Mouse (Mus musculus) gastrocnemius, adult 2 months (tissue): ENCODE results near the gene Phb2. TPM values are rescaled to one million over a fixed set of nuclear protein-coding genes. Genes with fewer than 3 reads are reported as not detected.
A peak's percentile ranks its signal among the peaks of the same experiment; 100 is the strongest.
"Not testable (repeated sequence)": the region's sequence is repeated elsewhere in the genome, so short reads cannot be mapped to it uniquely, and the experiment has no call there.

Experiments
- DNase-seq: peaks from one replicate; pipeline ENCODE4 v3.0.0; 2022
- H3K27ac ChIP-seq: fragments of 200-600 bp; 2 replicates; pipeline ENCODE4 v1.8.1; 2022; ENCODE audit warnings: mild to moderate bottlenecking
- H3K4me3 ChIP-seq: fragments of 200-600 bp; 2 replicates; pipeline ENCODE4 v1.8.1; 2022; ENCODE audit warnings: mild to moderate bottlenecking, moderate library complexity
- CTCF ChIP-seq: fragments of 200-600 bp; IDR thresholded peaks from 2 replicates; pipeline ENCODE4 v1.8.1; 2022; ENCODE audit warnings: antibody characterized with exemption, mild to moderate bottlenecking, moderate library complexity
- intact Hi-C: fragments of 180-260 bp; cut with DNase I; formaldehyde crosslinking; loops from one replicate; pipeline ENCODE4 v1.15.1; 2025
- total RNA-seq, 2 experiments: library from RNA; stranded (reverse); gene quantifications; 2 replicates each; pipeline ENCODE4 v1.2.3; 2021

Gene Phb2
- total RNA-seq, 2 experiments from 2014 or later: 142 to 184 TPM

DNA sequence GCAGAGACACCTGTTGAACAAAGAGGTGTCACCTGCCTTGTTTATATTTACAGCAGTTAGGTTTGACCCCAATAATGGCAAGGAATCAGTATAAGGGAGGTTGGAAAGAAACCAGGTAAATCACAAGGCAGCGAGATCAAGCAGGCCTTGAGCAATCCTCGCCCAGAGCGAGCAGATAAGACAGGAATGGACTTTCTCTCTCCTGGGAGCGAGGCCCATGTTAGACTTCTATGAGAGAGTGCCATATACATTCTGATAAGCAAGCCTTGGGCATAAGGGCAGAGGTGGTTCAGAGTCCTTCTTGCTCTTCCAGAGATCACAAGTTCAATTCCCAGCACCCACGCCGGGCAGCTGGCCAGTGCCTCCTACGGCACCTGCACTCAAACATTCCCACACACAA lies 33.4 kb upstream of the Phb2 start:
- no peak overlapping the region for H3K27ac ChIP-seq
- DNase-seq: no peak
- no peak for TF ChIP-seq CTCF
- intact Hi-C loops: no loop called here
- no peak overlapping the region for H3K4me3 ChIP-seq

DNA sequence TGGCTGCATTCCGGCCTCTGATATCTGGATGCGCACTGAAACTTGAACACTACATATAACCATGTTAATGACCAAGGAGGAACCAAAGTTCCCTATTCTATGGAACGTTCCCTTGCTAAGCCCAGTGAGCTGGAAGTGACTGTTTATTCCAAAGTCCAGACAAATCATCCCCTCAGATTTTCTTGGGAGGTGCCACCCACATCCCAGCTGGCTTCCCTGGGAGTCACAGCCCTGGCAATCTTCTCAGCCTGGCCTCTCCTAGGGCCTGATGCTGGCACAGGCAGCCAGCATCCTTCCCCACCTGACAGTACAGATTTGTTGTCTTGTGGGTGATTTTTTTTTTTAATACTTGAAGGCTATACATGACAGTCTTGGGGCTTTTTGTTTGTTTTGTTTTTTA lies 32.6 kb upstream of the Phb2 start:
- intact Hi-C loops: no loop called here
- H3K27ac ChIP-seq: no peak overlapping the region
- TF ChIP-seq CTCF: no peak
- no peak for DNase-seq
- H3K4me3 ChIP-seq: no peak overlapping the region

DNA sequence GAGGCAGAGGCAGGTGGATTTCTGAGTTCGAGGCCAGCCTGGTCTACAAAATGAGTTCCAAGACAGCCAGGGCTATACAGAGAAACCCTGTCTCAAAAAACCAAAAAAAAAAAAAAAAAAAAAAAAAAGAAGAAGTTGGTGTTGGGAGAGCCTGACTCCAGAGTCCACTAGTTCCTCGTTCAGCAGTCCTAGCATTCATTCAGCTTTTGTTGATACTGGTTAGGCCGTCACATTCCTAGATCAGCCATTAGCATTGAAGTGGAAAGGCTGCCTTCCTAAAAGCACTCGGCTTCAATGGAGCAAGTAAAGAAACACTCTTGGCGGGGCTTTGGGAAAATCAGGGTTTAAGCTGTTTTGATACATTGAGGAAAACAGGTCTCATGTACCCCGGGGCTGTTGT lies 29.8 kb upstream of the Phb2 start:
- H3K4me3 ChIP-seq, H3K27ac ChIP-seq, intact Hi-C loops, DNase-seq: not testable (repeated sequence)

DNA sequence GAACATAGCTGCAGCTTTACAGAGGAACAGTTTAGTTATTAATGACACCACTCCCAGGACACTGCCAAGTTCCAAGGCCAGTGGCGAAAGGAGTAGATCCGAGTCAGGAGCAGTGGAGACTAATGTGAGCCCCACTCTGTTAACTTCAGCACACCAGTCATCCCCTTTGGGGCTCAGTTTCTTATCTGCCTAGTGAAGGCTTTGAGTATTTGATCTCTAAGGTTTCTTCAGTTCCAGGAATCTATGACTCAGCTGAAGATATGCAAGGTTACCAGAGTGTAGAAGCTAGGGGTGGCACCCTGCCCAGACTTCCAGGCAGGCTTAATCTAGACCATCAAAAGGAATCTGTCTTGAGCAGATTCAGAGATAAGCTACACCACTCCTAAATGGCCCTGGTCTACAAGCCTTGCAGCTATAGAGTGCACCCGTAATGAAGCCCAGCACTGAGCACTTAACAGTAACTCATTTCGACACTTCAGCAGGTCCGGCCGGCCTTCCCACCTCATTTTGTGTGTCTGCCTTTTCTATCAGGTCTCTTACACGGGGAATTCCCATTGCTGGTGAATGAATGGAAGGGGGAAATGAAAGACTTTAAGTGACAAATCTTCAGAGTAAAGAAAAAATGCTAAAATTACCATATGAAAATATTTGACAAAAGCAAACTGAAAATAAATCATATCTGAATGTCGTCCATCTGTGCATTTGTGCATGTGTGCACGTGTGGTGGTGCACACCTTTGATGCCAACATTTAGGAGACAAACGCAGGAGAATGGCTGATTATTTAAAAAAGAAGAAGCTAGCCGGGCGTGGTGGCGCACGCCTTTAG lies 28.3 kb upstream of the Phb2 start:
- intact Hi-C loops: no loop called here
- peak; percentile 74 for DNase-seq
- no peak overlapping the region; the same call in 1 of the 2 replicates for H3K4me3 ChIP-seq
- peak overlapping the region; percentile 55 for H3K27ac ChIP-seq
- no peak for TF ChIP-seq CTCF

DNA sequence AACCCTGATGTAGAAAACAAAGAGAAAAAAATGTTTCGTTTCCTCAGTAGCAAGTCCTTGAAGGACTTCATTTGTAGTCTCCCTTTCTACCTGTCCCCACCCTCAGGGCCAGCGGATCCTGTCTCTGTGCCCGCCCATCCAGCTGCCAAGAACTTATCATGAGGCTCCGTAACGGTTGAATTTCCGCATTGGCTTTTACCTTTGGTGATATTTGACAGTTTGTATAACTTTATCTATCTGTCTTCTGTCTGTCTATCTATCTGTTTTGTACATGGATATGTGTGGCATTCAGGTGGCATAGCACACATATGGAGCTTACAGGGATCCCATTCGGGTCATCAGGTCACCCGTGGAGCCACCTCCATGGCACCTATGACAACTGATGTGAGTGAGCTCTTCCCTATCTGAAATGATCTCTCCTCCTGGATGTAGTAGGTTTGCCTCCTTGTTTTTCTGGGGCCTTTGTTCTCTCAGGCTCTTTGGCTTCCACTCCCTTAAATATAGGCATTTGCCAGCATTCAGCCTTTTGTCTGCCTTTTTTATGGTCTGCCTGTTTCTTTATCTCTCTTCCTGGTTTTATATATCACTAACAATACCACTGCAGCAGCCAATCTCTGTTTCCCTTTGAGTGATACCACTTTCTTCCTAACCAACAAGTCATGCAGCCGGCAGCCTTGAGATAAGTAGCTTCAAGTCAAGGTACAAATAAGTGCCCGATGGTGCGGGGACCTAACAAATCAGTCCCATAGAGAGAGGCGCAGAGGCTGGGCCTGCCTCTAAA lies 26.3 kb upstream of the Phb2 start:
- H3K4me3 ChIP-seq: no peak overlapping the region
- TF ChIP-seq CTCF: no peak
- intact Hi-C loops: no loop called here
- no peak for DNase-seq
- H3K27ac ChIP-seq: no peak overlapping the region

DNA sequence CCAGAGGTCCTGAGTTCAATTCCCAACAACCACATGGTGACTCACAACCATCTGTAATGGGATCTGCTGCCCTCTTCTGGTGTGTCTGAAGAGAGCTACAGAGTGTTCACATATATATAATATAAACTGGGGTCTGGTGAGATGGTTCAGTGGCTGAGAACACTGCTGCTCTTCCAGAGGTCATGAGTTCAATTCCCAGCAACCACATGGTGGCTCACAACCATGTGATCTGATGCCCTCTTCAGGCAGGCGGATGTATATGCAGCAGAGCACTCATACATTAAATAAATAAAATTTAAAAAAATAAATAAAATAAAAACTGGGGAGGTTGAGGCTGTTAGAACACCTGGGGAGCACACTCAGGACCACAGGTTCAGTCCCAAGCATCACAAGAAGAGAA lies 25.5 kb upstream of the Phb2 start:
- H3K4me3 ChIP-seq, DNase-seq, H3K27ac ChIP-seq, intact Hi-C loops: not testable (repeated sequence)
- TF ChIP-seq CTCF: peak; percentile 29

DNA sequence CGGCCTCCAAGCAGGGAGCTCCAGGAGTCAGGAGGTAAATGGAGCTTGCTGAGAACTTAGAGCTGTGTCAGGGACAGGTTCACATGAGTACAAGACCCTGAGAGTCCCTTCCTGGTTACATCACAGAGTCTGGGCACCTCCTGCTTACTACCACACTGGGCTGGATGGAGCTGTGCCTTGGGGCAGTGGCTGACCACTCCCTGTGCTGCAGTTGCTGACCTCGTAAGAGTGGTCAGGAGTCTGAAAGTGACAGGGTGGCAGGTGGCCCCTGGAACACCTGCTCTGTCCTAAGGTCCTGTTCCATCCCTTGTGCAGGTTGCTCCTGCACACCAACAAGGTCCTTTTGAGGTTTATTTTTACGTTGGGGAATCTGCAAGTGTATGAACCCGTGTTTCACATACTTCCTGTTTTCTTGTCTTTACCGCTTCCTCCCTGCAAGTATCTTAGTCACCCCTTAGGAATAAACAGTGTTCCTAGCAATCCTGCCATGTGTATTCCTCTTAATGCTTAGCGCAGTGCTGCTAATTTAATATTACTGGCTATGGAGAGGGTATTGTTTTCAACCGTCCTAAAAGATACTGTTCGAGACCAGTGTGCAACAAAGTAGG lies 23.9 kb upstream of the Phb2 start:
- Histone ChIP-seq H3K27ac (no peak overlapping the region), H3K4me3 (no peak overlapping the region)
- intact Hi-C loops: no loop called here
- TF ChIP-seq CTCF: no peak
- no peak for DNase-seq

DNA sequence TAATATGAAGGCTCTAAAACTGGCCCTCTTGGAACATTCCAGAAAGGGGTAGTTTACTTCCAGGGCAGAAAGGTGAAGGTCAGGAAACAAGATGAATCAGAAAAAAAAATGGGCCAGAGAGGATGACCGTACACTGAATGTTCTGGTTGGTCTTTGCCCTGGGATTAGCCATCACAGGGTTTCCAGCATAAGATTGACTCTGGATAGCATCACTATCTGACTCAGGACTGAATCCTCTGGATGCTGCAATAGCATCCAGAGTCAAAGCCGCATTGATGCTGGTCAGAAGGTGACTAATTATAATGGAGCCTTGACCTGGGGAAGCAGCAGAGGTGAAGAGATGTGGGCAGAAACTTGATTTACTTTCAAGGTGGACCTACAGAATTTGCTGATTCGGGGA lies 23.1 kb upstream of the Phb2 start:
- H3K27ac ChIP-seq: no peak overlapping the region
- intact Hi-C loops: no loop called here
- no peak for DNase-seq
- no peak for TF ChIP-seq CTCF
- no peak overlapping the region for H3K4me3 ChIP-seq

DNA sequence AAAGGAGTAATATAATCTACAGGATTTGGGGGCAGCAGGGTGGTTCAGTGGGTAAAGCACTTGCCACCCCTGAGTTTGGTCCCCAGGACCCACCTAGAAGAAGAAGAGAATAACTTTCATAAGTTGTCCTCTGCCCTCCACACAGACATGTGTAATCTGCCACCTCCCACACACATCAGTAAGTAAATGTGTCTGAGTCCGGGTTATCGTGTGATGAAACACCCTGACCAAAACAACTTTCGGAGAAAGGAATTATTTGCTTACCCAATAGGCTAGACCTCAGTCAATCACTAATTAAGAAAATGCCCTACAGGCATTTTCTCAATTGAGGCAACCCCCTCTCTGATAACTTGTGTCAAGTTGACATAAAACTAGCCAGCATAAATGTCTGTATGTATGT lies 21.6 kb upstream of the Phb2 start:
- no peak overlapping the region for H3K27ac ChIP-seq
- no peak overlapping the region for H3K4me3 ChIP-seq
- no peak for DNase-seq
- intact Hi-C loops: no loop called here
- TF ChIP-seq CTCF: no peak

DNA sequence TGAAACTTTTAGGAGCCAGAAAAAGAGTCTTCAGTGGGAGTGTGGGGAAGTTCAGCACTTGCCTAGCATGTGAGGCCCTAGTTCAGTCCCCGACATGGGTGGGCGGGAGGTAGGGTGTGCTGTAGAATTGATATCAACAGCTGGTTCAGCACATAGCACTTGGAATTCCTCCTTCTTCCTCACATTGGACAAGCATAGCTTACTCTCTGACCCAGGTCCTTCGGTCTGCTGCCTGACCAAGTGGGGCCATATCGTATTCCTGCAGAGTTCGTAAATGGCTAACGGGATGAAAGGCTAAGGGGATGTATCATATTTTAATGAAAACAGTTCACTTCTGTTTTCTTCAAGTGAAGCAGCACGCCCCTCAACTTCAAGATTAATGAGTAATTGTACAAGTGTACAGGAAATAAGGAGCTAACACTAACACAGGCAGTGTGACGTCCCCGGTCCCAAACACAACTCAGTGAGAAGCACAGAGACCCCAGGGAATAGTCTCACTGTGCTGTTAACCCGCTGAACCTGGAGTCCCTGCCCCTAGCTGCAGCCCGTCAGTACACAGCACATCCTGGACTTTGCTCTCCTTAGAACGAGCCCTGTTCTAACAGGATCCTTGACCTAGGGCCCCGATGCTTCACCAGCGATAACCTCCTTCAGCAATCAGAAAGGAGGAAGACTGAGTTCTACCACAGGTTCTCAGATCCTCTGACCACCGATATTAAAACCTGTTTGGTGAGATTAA lies 18.7 kb upstream of the Phb2 start:
- intact Hi-C loops: no loop called here
- Histone ChIP-seq H3K4me3 (no peak overlapping the region), H3K27ac (peak overlapping the region; percentile 75)
- no peak for DNase-seq
- TF ChIP-seq CTCF: no peak

DNA sequence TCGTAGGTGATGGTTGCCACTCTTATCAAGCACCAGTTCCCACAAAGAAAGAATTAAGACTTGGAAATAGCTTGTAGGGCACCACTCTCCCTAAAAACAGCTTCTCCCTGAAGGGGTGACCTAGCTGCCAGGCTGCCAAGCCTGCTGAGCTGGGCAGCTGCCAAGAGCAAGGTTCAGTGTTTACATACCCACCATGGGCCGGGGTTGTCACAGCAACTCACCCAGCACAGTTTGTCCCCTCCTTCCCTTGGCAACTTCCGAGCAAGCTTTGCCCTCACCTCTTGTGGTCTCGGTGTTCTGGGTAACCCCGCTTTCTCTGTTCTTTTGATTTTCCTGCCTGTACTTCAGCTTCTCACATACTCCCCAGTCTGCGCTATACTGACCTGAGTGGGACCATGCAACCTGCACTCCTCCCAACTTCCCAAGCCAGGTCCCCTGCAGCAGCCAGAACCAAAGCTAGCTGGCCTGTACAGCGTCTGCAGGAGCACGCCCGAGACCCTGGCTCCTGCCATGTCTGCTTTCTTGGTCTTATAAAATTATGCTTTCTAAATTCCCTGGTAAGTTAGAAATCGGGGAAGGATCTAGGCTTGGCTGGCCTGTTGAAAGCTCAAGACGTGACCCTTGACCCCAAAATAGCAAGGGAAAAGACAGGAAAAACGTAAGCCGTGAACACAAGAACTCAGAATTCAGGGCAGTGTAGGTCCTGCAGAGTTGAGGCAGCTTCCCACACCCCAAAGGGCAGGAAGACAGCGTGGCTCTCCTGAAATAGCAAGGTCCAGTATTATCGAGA lies 17.8 kb upstream of the Phb2 start:
- Histone ChIP-seq H3K27ac (peak overlapping the region; percentile 75), H3K4me3 (no peak overlapping the region)
- intact Hi-C loops: no loop called here
- no peak for TF ChIP-seq CTCF
- peak; percentile 66 for DNase-seq
